Mouse (Mus musculus) heart, postnatal 14 days (tissue): ENCODE measurements around the gene Usp35. TPM values are rescaled to one million over a fixed set of nuclear protein-coding genes. Genes with fewer than 3 reads are reported as not detected.
A peak's percentile ranks its signal among the peaks of the same experiment; 100 is the strongest.

Experiments
- DNase-seq, 2 experiments: peaks; one replicate each; pipeline ENCODE4 v3.0.0; 2021 to 2022
- intact Hi-C: fragments of 180-260 bp; cut with DNase I; formaldehyde crosslinking; loops from one replicate; pipeline ENCODE4 v1.15.1; 2025
- total RNA-seq, 2 experiments: library from RNA; stranded (reverse); gene quantifications; 2 replicates each; pipeline ENCODE4 v1.2.3; 2021

The Usp35 gene
- total RNA-seq, 2 experiments from 2014 or later, result 1.2 to 1.9 TPM

DNA sequence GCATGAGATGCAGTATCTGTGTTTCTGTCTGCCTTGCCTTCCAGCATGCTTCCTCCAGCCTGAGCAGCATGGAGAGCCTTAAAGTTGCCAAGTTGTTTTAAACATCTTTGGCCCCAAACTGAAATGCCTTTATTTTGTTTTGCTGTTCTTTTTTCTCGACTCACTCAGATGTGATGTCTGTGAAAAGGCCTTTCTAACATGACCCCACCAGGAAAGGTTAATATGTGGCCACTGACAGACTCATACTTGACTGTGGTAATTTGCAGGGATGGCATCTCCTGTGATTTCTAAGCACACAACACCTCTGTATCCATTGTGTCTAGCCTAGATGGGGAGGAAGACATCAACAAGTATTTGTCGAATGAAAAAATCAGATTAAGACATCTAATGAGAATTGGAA is 34.8 kb downstream of the Usp35 start:
- no peak for DNase-seq
- intact Hi-C loops, result loop anchor here (1.0 kb wide), 3 partner anchors 31 to 327 kb away; no protein-coding TSS in a partner anchor

DNA sequence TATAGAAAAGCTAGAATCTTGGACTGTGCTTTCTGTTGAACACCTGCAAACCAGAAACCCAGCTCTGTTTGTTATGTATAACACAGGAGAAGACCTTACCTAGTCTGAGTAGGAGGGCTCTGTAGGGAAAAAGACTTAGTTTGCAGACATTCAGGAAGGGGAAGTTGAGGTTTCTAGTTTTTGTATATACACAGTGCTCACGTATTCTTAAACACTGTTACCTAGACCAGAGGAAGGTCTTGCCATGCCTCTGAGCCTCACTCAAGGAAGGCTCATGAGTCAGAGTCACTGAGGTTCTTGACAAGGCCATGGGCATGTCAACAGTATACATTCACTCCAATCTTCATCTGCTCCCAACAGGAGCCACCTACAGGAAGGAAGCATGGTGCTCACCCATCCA is 60.8 kb downstream of the Usp35 start:
- DNase-seq, result no peak
- intact Hi-C loops, result no loop called here

DNA sequence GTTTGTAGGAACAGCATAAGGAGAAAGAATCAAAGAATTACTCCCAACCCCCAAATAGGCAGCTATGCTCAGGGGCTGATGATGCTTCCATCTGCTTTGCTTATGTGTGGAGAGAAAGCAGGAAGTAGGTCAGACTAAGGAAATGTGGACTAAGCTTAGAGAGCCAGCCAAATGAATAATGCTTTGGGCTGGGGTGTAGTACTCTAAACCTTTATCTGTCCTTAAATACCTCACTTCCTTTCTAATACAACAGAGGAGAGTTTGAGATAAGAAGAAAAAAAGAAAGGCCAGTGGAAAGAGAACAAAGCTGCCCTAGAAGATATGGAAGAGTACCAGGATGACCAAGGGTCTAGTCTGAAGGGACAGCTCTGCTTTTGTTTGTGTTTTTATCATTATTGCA is 61.5 kb downstream of the Usp35 start:
- no peak for DNase-seq
- intact Hi-C loops, result no loop called here

DNA sequence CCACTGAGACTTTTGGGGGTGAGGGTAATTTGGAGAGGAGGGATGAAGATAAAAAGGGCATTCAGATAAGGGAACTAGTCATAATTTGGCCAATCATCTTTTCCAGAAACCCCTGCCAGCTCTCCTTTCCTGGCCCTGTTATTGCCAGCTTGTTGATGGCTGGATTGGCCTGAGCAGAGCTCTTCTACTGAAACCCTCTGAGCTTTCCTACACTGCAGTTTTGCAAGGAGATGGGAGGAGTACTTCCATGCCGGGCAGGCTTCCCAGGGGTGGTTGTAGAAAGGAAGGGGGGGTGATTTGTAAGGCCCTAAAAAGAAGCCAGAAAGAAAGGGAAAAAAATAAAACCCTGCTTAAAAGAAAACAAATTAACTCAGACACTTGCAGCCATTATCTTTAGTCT is 69.3 kb downstream of the Usp35 start:
- peak; percentile 72 to 76 for DNase-seq
- intact Hi-C loops, result no loop called here

Other genes starting within 250 kb of the Usp35 start
- 1 to 10 TPM; 3.0 to 3.3 TPM for gene Kctd21, start 307 bp upstream of the Usp35 start, total RNA-seq
- 1 to 10 TPM; 5.1 to 5.5 TPM for gene Alg8, start 39.6 kb upstream of the Usp35 start, total RNA-seq
- 100 to 1,000 TPM; 516 to 524 TPM for gene Ndufc2, start 68.0 kb upstream of the Usp35 start, total RNA-seq
- 10 to 100 TPM; 27.7 to 34.9 TPM for gene Thrsp, start 85.7 kb upstream of the Usp35 start, total RNA-seq
- gene Kctd14, start 119.3 kb upstream of the Usp35 start, total RNA-seq, result under 1 TPM; 0.29 to 0.41 TPM
- gene Ints4, start 148.9 kb upstream of the Usp35 start, total RNA-seq, result 10 to 100 TPM; 35.6 to 44.2 TPM
- 10 to 100 TPM; 47.5 to 48.8 TPM for gene Aamdc, start 247.5 kb upstream of the Usp35 start, total RNA-seq
- gene Rsf1, start 247.9 kb upstream of the Usp35 start, total RNA-seq, result 10 to 100 TPM; 17.4 to 18.6 TPM